Mouse (Mus musculus) left cerebral cortex, adult 6 months (tissue): ENCODE measurements around the gene Sae1. TPM values are rescaled to one million over a fixed set of nuclear protein-coding genes. Genes with fewer than 3 reads are reported as not detected.

Source experiments
- long read RNA-seq, 2 experiments: library from polyadenylated mRNA; unstranded; transcript quantifications; one replicate each; pipeline ENCODE4 v2.0.0; 2019 to 2020
- polyA plus RNA-seq: library from polyadenylated mRNA; unstranded; fragments of <200 nt; fragmentation: Nextera tagmentation; gene quantifications from 2 replicates; pipeline ENCODE4 v1.2.3, GENCODE M21; 2021

Gene Sae1
- polyA plus RNA-seq: 156 and 170 TPM in 2 replicates
- long read RNA-seq, experiment 1, transcript Sae1-201 (9 exons, 1,875 nt): major isoform, 992 of 1,040 reads
- long read RNA-seq, experiment 1, partial matches to known transcripts: 17 of 1,040 reads
- long read RNA-seq, experiment 1, other reads (novel, unspliced or antisense): 29 of 1,040 reads
- long read RNA-seq, experiment 2, transcript Sae1-201 (9 exons, 1,875 nt): major isoform, 197 of 230 reads
- long read RNA-seq, experiment 2, partial matches to known transcripts: 22 of 230 reads
- long read RNA-seq, experiment 2, other reads (novel, unspliced or antisense): 11 of 230 reads

DNA sequence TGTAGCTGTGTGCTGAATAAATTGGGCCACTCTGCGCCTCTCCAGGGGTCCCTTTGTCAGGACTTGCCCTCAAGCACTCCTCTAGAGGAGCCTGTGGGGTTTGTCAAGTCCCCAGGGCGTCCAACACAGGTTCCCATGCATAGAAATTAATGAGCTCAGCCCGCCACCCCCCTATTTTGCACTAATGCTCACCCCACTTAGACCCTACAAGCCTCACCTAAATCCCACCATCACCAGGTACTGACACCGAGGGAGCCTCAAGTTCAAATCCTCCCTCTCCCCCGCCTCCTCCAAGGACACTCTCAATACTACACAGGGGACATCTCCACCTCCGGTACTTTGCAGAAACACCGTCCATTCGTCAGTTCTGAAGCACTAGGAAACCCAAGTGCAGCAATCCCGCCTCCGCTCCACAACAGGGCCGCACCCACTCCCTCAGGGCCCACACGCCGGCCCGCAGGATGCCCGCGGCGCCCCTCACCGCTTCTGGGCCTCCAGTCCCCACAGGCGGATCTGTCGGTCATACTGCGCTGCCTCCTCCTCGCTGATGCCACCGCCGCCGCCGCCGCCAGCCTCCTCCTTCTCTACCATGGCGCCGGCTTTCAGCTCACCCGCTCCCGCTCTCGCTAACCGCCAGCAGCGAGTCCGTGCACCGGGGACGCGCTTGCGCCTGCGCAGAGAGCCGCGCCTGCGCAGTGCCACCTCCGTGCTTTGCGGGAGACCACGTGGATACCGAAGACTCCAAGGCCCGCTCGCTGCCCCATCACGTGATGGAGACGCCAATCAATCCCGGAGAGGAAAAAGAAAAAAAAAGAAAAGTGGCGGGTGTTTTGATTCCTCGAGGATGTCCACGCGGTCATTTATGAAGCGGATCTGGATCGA, at the start of gene Sae1:
TSS of gene Sae1 (minus strand) at position 647 of the 882 bp plus-strand sequence.

DNA sequence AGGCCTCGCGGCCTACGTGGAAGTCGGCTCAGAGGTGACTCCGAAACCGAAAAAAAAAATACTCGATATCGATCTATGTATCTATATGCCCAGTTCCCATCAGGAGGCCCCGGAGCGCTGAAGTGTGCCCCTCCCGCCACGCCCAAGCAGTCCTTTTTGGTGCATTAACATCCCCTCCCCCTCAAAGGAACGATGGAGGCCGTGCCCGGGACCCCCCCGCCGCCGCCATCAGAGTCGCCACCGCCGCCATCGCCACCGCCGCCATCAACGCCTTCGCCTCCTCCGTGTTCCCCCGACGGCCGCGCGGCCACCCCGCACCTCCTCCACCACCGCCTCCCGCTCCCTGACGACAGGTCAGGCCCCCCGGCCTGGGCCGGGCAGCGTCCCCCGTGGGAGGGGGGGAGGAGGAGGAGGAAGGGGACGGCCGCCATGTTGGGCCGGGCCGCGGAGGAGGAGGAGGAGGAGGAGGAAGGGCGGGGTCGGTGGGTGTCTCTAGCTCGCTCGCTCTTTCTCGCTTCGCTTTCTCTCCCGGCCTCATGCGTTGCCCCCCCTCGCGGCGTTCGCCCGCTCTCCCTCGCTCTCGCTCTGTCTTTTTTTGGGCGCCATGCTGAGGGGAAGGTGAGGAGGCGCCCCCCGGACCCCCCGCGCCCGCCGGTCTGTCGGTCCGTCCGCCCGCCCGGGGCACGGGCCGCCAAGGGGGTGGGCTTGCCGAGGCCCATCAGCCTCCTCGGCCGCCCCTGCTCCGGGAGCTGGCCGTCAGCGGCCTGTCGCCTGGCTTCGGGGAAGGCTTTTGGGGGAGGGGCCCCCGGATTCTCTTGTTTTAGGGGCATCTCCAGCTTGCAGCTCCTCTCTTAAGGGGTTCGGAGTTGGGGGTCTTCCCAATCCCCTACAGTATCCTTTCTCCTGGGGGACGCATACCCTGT, 13.3 kb upstream of the Sae1 start, which contains the start of gene Zc3h4:
TSS of gene Zc3h4 (plus strand) at position 222 of the 923 bp plus-strand sequence.

DNA sequence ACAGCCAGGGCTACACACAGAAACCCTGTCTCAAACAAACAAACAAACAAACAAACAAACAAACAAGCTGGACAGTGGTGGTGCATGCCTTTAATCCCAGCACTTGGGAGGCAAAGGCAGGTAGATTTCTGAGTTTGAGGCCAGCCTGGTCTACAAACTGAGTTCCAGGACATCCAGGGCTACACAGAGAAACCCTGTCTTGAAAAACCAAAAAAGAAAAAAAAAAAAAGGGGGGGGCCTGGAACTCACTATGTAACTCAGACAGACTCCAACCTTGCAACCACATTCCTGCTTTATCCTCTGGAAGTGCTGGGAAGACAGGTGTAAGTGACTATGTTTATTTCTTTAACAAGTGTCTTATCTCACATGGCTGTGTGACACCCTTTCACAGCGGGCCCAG, 79.5 kb downstream of the Sae1 start, which contains the start of gene Bbc3:
TSS of gene Bbc3 (plus strand) at position 301 of the 400 bp plus-strand sequence.

DNA sequence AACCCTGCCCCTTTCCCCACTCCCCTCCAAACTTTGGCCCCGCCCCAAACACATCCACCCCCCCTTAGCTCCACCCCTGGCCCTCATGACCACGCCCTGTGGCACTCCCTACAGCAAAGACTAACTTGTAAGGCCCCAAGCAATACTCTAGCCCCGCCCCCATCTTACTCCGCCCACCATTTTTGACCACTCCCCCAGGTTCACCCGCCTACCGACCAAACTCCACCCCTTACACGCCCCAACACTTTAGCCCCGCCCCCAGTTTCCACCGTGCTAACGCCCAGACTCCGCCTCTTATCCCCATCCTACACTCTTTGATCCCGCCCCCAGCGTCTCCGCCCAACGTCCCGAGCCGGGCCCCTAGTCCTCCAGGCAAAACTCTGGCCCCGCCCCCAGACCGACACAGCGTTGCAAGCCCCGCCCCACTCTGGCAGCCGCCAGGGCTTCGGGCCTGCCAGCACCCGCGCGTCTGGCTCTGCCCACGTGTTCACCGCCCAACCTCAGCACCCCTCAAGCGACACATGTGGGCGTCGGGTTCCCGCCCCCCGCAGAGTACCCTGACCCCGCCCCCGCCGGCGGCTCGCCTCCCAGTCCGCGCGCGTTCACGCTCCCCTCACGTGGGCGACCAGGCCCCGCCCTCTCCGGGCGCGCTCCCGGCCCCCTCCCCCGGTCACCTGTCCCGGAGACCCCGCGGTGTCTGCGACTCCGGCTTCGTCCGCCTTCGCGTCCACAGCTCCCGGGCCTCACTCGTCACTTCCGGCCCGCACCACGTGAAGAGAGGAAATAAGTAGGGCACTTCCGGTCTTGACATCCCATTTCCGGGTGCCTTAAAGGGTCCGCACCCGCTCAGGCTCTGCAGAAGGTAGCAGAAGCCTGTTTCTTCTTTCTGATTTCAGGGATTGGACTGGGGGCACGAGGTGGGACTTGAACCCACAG, 101.3 kb downstream of the Sae1 start, which contains the start of gene Ccdc9:
TSS of gene Ccdc9 (minus strand) at position 770 of the 936 bp plus-strand sequence.

DNA sequence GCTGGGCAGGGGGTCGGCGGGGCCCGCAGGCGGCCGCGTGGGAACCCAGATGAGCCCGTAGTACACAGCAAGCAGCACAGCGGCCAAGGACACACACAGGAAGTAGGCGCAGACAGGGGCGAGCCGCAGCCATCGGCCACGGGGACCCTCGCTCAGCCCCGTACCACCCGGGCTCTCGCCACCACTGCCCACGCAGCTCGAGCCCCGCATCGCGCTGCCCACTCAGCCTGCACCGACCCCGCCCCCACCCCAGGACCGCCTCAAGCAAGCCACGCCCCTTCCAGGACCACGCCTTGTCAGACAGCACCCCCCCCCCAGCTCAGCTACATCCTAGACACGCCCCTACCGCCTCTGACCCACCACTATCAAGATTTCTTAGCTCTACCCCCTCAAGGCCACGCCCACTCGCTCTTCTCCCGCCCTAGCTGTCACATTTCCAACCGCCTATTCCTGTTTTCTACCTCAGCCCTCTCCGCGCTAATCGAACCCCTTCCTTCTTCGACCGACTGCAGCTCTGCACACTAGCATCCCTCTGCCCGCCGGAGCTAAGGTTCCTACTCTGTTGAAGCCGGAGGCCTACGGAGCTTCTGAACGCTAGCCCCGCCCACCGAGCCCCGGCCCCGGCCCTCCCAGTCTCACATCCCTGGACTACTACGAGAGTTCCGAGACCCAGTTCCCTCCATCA, 114.4 kb downstream of the Sae1 start, which contains the start of gene Inafm1:
TSS of gene Inafm1 (minus strand) at position 537 of the 685 bp plus-strand sequence.

Other genes starting within 250 kb of the Sae1 start
- gene Meis3, start 212.7 kb downstream of the Sae1 start, polyA plus RNA-seq: 31.0 and 31.8 TPM in 2 replicates
- 3.8 and 4.0 TPM in 2 replicates for gene Dhx34, start 165.8 kb downstream of the Sae1 start, polyA plus RNA-seq
- gene C5ar2, start 143.7 kb downstream of the Sae1 start, polyA plus RNA-seq: 0.55 and 0.59 TPM in 2 replicates
- 0.84 and 1.1 TPM in 2 replicates for gene C5ar1, start 128.3 kb downstream of the Sae1 start, polyA plus RNA-seq
- gene Inafm1, start 114.2 kb downstream of the Sae1 start, polyA plus RNA-seq: 18.1 and 31.5 TPM in 2 replicates
- gene Ccdc9, start 101.0 kb downstream of the Sae1 start, polyA plus RNA-seq: 3.6 and 13.8 TPM in 2 replicates
- 1.3 and 9.8 TPM in 2 replicates for gene Bbc3, start 79.4 kb downstream of the Sae1 start, polyA plus RNA-seq
- 4.2 and 7.6 TPM in 2 replicates for gene Zc3h4, start 13.1 kb upstream of the Sae1 start, polyA plus RNA-seq
- gene Tmem160, start 65.0 kb upstream of the Sae1 start, polyA plus RNA-seq: 127 and 255 TPM in 2 replicates
- gene Npas1, start 89.9 kb upstream of the Sae1 start, polyA plus RNA-seq: 8.7 and 9.6 TPM in 2 replicates
- gene Arhgap35, start 227.2 kb upstream of the Sae1 start, polyA plus RNA-seq: 11.7 and 14.0 TPM in 2 replicates